Mouse (Mus musculus): ENCODE data around the gene Stxbp6. TPM values are rescaled to one million over a fixed set of nuclear protein-coding genes. Genes with fewer than 3 reads are reported as not detected.

Stxbp6 gene
- total and polyA plus RNA-seq, 3 experiments = not detected

DNA sequence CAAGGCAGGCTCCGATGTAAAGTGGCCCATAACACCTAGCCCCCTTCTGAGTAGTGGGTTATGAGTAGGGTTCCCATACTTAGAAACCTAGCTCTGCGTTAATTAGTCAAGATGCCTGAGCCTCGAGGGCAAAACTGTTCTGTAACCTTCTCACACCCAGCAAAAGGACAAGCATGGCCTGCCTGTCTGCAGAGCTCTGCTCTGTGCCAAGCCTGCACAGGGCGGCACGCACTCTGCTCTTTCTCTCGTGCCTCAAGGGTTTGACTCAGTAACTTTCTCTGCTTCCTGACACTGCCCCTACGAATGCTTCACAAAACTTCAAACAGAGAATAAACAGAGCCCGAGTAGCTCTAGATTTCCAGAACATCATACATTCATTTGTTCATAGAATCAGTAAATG, 135.4 kb downstream of the Stxbp6 start:
- no peak overlapping the region for H3K9ac ChIP-seq (ENCODE audit: control insufficient read depth, low read depth, low read length, poor library complexity, severe bottlenecking)
- no peak for DNase-seq (ENCODE audit: low read depth, low spot score)
- no peak overlapping the region for H3K4me3 ChIP-seq (ENCODE audit: control insufficient read depth in 1 of 2, insufficient read depth in 1 of 2, low read depth in 2 of 2, low read length in 2 of 2)
- H3K79me2 ChIP-seq (ENCODE audit: control insufficient read depth, insufficient read depth, low read length, poor library complexity) = no peaks in the 10 kb centered on the region
- no peak for TF ChIP-seq MXI1 (IDR thresholded peaks at IDR 0.05; ENCODE audit: low read depth, low read length)
- no peak for TF ChIP-seq POLR2AphosphoS5 (IDR thresholded peaks at IDR 0.05; ENCODE audit: borderline replicate concordance, low read depth, low read length)
- TF ChIP-seq CHD2 (IDR thresholded peaks at IDR 0.05; ENCODE audit: low read length) = no peak
- no peak for TF ChIP-seq TBP (IDR thresholded peaks at IDR 0.05; ENCODE audit: low read depth, low read length)
- H3K27me3 ChIP-seq (ENCODE audit: control insufficient read depth in 1 of 2, insufficient read depth in 2 of 2, low read length in 2 of 2) = no peaks in the 10 kb centered on the region
- no peak overlapping the region for H3K27ac ChIP-seq (ENCODE audit: control insufficient read depth, low read depth, low read length)
- no peaks in the 10 kb centered on the region for H3K9me3 ChIP-seq (replicated peaks; ENCODE audit: insufficient read depth, low read length)
- no peaks in the 10 kb centered on the region for H3K36me3 ChIP-seq (ENCODE audit: control insufficient read depth in 1 of 2, insufficient read depth in 2 of 2, low read length in 2 of 2)
- no peaks in the 10 kb centered on the region for H3K4me1 ChIP-seq (ENCODE audit: control insufficient read depth in 1 of 2, insufficient read depth in 2 of 2, low read length in 2 of 2)

DNA sequence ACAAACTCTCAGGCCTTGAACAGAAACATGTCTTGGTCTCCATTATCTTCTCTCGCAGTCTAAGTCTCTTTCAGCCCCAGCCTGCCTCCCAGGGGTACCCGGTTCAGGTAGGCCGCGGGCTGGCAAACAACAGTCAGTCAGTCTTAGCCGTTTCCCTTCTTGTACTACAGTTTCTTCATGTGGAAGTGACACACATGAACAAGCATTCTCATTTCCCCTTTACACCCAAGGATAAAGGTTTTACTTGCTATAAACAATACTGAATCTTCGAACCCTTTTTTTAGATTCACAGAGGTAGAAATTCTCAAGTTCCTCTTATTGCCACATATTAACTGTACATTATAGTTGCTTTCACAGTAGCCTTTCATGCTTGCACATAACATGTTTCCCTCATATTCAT, 141.6 kb downstream of the Stxbp6 start:
- no peak for TF ChIP-seq MXI1 (IDR thresholded peaks at IDR 0.05; ENCODE audit: low read depth, low read length)
- no peak for TF ChIP-seq ZNF384 (IDR thresholded peaks at IDR 0.05; ENCODE audit: low read depth, low read length)
- no peak for TF ChIP-seq CHD2 (IDR thresholded peaks at IDR 0.05; ENCODE audit: low read length)
- no peak for TF ChIP-seq GABPA (IDR thresholded peaks at IDR 0.05; ENCODE audit: low read depth, low read length)
- TF ChIP-seq ELF1 (IDR thresholded peaks at IDR 0.05; ENCODE audit: low read depth, low read length) = no peak
- TF ChIP-seq MAX (IDR thresholded peaks at IDR 0.05; ENCODE audit: low read length) = no peak
- Histone ChIP-seq H3K4me1 (ENCODE audit: control insufficient read depth in 1 of 2, insufficient read depth in 2 of 2, low read length in 2 of 2) (no peaks in the 10 kb centered on the region), H3K36me3 (ENCODE audit: control insufficient read depth in 1 of 2, insufficient read depth in 2 of 2, low read length in 2 of 2) (no peaks in the 10 kb centered on the region), H3K79me2 (ENCODE audit: control insufficient read depth, insufficient read depth, low read length, poor library complexity) (no peaks in the 10 kb centered on the region), H3K9ac (ENCODE audit: control insufficient read depth, low read depth, low read length, poor library complexity, severe bottlenecking) (no peak overlapping the region), H3K27me3 (ENCODE audit: control insufficient read depth in 1 of 2, insufficient read depth in 2 of 2, low read length in 2 of 2) (no peaks in the 10 kb centered on the region), H3K4me3 (ENCODE audit: control insufficient read depth in 1 of 2, insufficient read depth in 1 of 2, low read depth in 2 of 2, low read length in 2 of 2) (no peak overlapping the region), H3K27ac (ENCODE audit: control insufficient read depth, low read depth, low read length) (no peak overlapping the region), H3K9me3 (replicated peaks; ENCODE audit: insufficient read depth, low read length) (no peaks in the 10 kb centered on the region)
- DNase-seq (ENCODE audit: low read depth, low spot score) = no peak

DNA sequence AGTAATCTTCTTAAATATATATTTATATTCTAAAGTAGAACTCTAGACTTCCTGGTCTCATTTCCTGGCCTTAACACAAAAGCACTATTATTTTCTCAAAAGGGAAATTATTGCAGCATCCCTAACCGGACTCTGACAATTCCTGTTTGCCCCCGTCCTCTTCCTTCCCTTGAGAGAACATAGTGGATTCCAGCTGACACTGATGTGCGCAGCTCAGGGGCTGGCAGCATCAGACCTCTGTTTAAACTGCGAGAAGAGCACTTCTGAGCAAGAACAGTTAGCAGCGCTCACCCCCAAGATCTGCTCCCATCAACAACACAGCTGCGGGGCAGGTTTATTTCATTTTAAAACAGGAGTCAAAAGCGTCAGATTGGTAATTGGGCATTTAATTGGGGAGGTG, 142.8 kb downstream of the Stxbp6 start:
- Histone ChIP-seq H3K9ac (ENCODE audit: control insufficient read depth, low read depth, low read length, poor library complexity, severe bottlenecking) (no peak overlapping the region), H3K4me3 (ENCODE audit: control insufficient read depth in 1 of 2, insufficient read depth in 1 of 2, low read depth in 2 of 2, low read length in 2 of 2) (no peak overlapping the region), H3K9me3 (replicated peaks; ENCODE audit: insufficient read depth, low read length) (no peaks in the 10 kb centered on the region), H3K4me1 (ENCODE audit: control insufficient read depth in 1 of 2, insufficient read depth in 2 of 2, low read length in 2 of 2) (no peaks in the 10 kb centered on the region), H3K27ac (ENCODE audit: control insufficient read depth, low read depth, low read length) (no peak overlapping the region), H3K36me3 (ENCODE audit: control insufficient read depth in 1 of 2, insufficient read depth in 2 of 2, low read length in 2 of 2) (no peaks in the 10 kb centered on the region), H3K27me3 (ENCODE audit: control insufficient read depth in 1 of 2, insufficient read depth in 2 of 2, low read length in 2 of 2) (no peaks in the 10 kb centered on the region), H3K79me2 (ENCODE audit: control insufficient read depth, insufficient read depth, low read length, poor library complexity) (no peaks in the 10 kb centered on the region)
- TF ChIP-seq GATA1 (IDR thresholded peaks at IDR 0.05; ENCODE audit: low read depth, low read length) (no peak), NRF1 (IDR thresholded peaks at IDR 0.05; ENCODE audit: insufficient read depth, low read depth, low read length, poor library complexity, severe bottlenecking) (no peak), MYC (IDR thresholded peaks at IDR 0.05; ENCODE audit: low read depth, low read length) (no peak), USF1 (IDR thresholded peaks at IDR 0.05; ENCODE audit: low read depth, low read length) (no peak), MYB (IDR thresholded peaks at IDR 0.05; ENCODE audit: low read depth, low read length) (no peak), KAT2A (conservative IDR thresholded peaks at IDR 0.05; ENCODE audit: low read depth, low read length) (no peak), HCFC1 (IDR thresholded peaks at IDR 0.05; ENCODE audit: low read depth, low read length) (no peak), ZNF384 (IDR thresholded peaks at IDR 0.05; ENCODE audit: low read depth, low read length) (no peak), ETS1 (IDR thresholded peaks at IDR 0.05; ENCODE audit: low read depth, low read length) (no peak), BHLHE40 (IDR thresholded peaks at IDR 0.05; ENCODE audit: borderline replicate concordance, low read depth, low read length) (no peak)
- no peak for DNase-seq (ENCODE audit: low read depth, low spot score)
